Mouse (Mus musculus) kidney, adult 2 months (tissue): ENCODE measurements around the gene Rhoj.

Source experiments
- CTCF ChIP-seq: fragments of 200-500 bp; conservative IDR thresholded peaks from 2 replicates; pipeline ENCODE4 v1.5.1; 2011; ENCODE audit warnings: low read depth, mild to moderate bottlenecking, control low read depth, low read length, moderate library complexity, mixed read lengths; ENCODE audit not compliant: insufficient read depth, insufficient read length
- POLR2A ChIP-seq: fragments of 200-500 bp; IDR thresholded peaks from one replicate; pipeline ENCODE4 v1.6.1; 2011; ENCODE audit warnings: low read depth, low read length, control low read depth

- TF ChIP-seq POLR2A (no peak), CTCF (no peak)
Observed at GRCm38 (mm10) chr12:75412964-75413363, 104.8 kb downstream of the Rhoj start.
